Mouse (Mus musculus) embryonic stem cell, embryonic (primary cell): ENCODE data around the gene Nectin3.

Source experiments
- CTCF ChIA-PET, 4 experiments: fragments of 300-600 bp in 2 of 4; fragments of 350-600 bp in 2 of 4; sonication (Branson Sonifier 250); formaldehyde crosslinking; loops; one replicate each; lab custom pipeline; 2022; ENCODE audit warnings: inconsistent platforms in 2 of 4; lab: Charles Lee
- POLR2A ChIA-PET, 4 experiments: fragments of 300-600 bp in 2 of 4; fragments of 350-600 bp in 2 of 4; sonication (Branson Sonifier 250); formaldehyde crosslinking; loops; one replicate each; lab custom pipeline; 2022; ENCODE audit warnings: antibody characterized with exemption in 4 of 4, inconsistent platforms in 1 of 4; lab: Charles Lee

Nectin3 gene

DNA sequence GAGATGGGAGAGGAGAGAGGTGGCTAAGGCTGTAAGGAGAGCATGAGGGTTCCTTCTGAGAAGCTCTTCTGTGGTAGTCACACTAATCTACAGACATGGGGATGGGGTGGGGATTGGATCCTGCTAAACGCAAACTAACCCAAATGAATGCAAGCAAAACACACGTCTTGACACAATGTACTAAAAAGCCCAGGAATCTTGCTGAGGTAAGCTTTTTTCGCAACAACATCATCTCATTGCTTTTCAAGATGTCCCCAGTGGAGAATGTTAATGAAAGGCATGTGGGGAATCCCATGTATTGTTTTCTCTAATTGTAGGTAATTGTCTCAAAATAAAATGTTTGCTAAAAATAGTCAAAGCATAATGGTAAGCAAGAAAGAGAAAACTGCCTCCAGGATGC lies 141.7 kb downstream of the Nectin3 start:
- POLR2A ChIA-PET: interaction anchor here in 1 of 4 experiments (0.5 kb wide), 1 partner anchor 85 kb away, joined by 3 read pairs; no protein-coding TSS in a partner anchor
- CTCF ChIA-PET: no interaction called here
